Mouse (Mus musculus) kidney, postnatal 10 days (tissue): ENCODE results near the gene Zfp965.
"Not testable (repeated sequence)": the region's sequence is repeated elsewhere in the genome, so short reads cannot be mapped to it uniquely, and the experiment has no call there.

Experiments
- DNase-seq: peaks from one replicate; pipeline ENCODE4 v3.0.0; 2021; ENCODE audit warnings: mixed read lengths

The Zfp965 gene

GRCm38 (mm10) chr2:175469685-175470084 is at the start of gene Zfp965:
TSS of gene Zfp965 (plus strand) at chr2:175469985.
- DNase-seq, result not testable (repeated sequence)

DNA sequence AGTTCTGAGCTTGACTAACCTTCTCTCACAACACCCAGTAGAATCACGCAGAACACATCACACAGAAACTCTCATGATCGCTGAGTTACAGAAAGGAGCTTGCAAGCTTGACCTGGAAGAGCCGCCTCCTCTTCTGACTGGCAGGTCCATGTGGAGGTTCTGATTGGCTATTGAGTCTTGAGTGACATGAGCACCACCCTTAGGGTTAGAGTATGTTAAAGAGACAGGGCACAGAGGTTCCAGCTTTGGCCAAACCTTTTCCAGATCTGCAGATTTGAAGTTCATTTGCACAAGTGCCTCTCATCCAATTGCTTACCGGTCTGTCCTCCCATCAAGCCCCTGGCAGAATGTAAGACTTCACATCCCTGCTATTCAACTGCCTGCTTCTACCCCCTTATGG is 34.1 kb upstream of the Zfp965 start, which contains the start of gene Gm4724:
Gene Gm4724 (minus strand): TSS at position 101 of the 400 bp plus-strand sequence.
- not testable (repeated sequence) for DNase-seq
